Mouse (Mus musculus): ENCODE data around the gene Sytl5. TPM values are rescaled to one million over a fixed set of nuclear protein-coding genes. Genes with fewer than 3 reads are reported as not detected.
A peak's percentile ranks its signal among the peaks of the same experiment; 100 is the strongest.

Gene Sytl5
- 1 to 10 TPM; 8.7 to 9.4 TPM for total RNA-seq (2021)
- long read RNA-seq, experiment 1: 0 reads
- long read RNA-seq, experiment 2: 0 reads

GRCm38 (mm10) chrX:9885322-9885721, at the start of gene Sytl5:
Sytl5 (plus strand) TSS chrX:9885622.
- DNase-seq: no peak

GRCm38 (mm10) chrX:9846628-9847027, 38.8 kb upstream of the Sytl5 start, which contains the start of gene Hypm:
Hypm (plus strand) TSS chrX:9846928.
- no peak for DNase-seq

- no peak for DNase-seq
Observed at GRCm38 (mm10) chrX:9849403-9849802, 36.0 kb upstream of the Sytl5 start, which contains the start of gene H2al3. H2al3 (plus strand) TSS chrX:9849703.

GRCm38 (mm10) chrX:9861859-9862258, 23.6 kb upstream of the Sytl5 start:
- no peak for DNase-seq

GRCm38 (mm10) chrX:9875519-9875918, 9.9 kb upstream of the Sytl5 start:
- DNase-seq: no peak

- DNase-seq: no peak
Observed at GRCm38 (mm10) chrX:9909572-9909971, 24.1 kb downstream of the Sytl5 start.

- no peak for DNase-seq
Observed at GRCm38 (mm10) chrX:9933839-9934238, 48.4 kb downstream of the Sytl5 start.

- no peak for DNase-seq
Observed at GRCm38 (mm10) chrX:9984094-9984669, 98.8 kb downstream of the Sytl5 start.

- DNase-seq: no peak
Observed at GRCm38 (mm10) chrX:10000718-10001117, 115.3 kb downstream of the Sytl5 start.

- no peak for DNase-seq
Observed at GRCm38 (mm10) chrX:10005946-10006345, 120.5 kb downstream of the Sytl5 start.

GRCm38 (mm10) chrX:10007675-10008270, 122.4 kb downstream of the Sytl5 start:
- no peak for DNase-seq

- no peak for DNase-seq
Observed at GRCm38 (mm10) chrX:10010202-10010601, 124.8 kb downstream of the Sytl5 start.

GRCm38 (mm10) chrX:10034666-10035065, 149.2 kb downstream of the Sytl5 start:
- DNase-seq: peak in 1 of 2 experiments; percentile 11

Other genes with a start within 250 kb of the Sytl5 start
- gene Dynlt3, start 222.6 kb upstream of the Sytl5 start, total RNA-seq (2021): 100 to 1,000 TPM; 151 to 158 TPM
- not detected for gene Hypm, start 38.7 kb upstream of the Sytl5 start, total RNA-seq (2021)
- gene H2al3, start 35.9 kb upstream of the Sytl5 start, total RNA-seq (2021): under 1 TPM in 1 of 2 experiments, not detected in 1; 0.63 TPM
- gene Srpx, start 232.1 kb downstream of the Sytl5 start, total RNA-seq (2021): 1 to 10 TPM; 5.9 to 8.1 TPM